Mouse (Mus musculus) neural tube, embryonic 15.5 days (tissue): ENCODE results near the gene Ptprq. TPM values are rescaled to one million over a fixed set of nuclear protein-coding genes. Genes with fewer than 3 reads are reported as not detected.

ENCODE experiments used
- ATAC-seq: fragments of 200-750 bp; cut with Nextera tagmentation; 2 replicates; pipeline ENCODE4 v1.8.0; 2017; ENCODE audit warnings: mild to moderate bottlenecking, moderate TSS enrichment, moderate library complexity; ENCODE audit not compliant: low FRiP score
- H3K27ac ChIP-seq: fragments of 300-500 bp; sonication (generic); replicated peaks from 2 replicates; pipeline ENCODE4 v1.5.1; 2015; ENCODE audit warnings: mild to moderate bottlenecking, inconsistent platforms
- H3K27me3 ChIP-seq: fragments of 300-500 bp; sonication (generic); replicated peaks from 2 replicates; pipeline ENCODE4 v1.6.1; 2015; ENCODE audit warnings: inconsistent platforms
- H3K36me3 ChIP-seq: fragments of 300-500 bp; sonication (generic); 2 replicates; pipeline ENCODE4 v1.6.1; 2015; ENCODE audit warnings: inconsistent platforms
- H3K4me1 ChIP-seq: fragments of 300-500 bp; sonication (generic); 2 replicates; pipeline ENCODE4 v1.6.1; 2015; ENCODE audit warnings: inconsistent platforms
- H3K4me2 ChIP-seq: fragments of 300-500 bp; sonication (generic); 2 replicates; pipeline ENCODE4 v1.6.1; 2015; ENCODE audit warnings: inconsistent platforms, mild to moderate bottlenecking, moderate library complexity
- H3K4me3 ChIP-seq: fragments of 300-500 bp; sonication (generic); replicated peaks from 2 replicates; pipeline ENCODE4 v1.5.1; 2015; ENCODE audit warnings: mild to moderate bottlenecking, inconsistent platforms
- H3K9ac ChIP-seq: fragments of 300-500 bp; sonication (generic); replicated peaks from 2 replicates; pipeline ENCODE4 v1.6.1; 2015; ENCODE audit warnings: mild to moderate bottlenecking, inconsistent platforms
- H3K9me3 ChIP-seq: fragments of 300-500 bp; sonication (generic); replicated peaks from 2 replicates; pipeline ENCODE4 v1.6.1; 2016; ENCODE audit warnings: inconsistent platforms
- WGBS: fragments of 180-500 bp; shearing (Covaris S2); methylation state at CpG from one replicate; pipeline ENCODE4 v1.1.7; 2015; ENCODE audit warnings: mixed read lengths; 5-methylcytosine and 5-hydroxymethylcytosine counted together
- polyA plus RNA-seq: library from polyadenylated mRNA; unstranded; fragments of >200 nt; fragmentation: Nextera tagmentation; extraction: Ambion mirVana; gene quantifications from 2 replicates; pipeline ENCODE4 v1.2.1, GENCODE M21; 2015

Gene Ptprq
- polyA plus RNA-seq, 1 experiment from 2014 or later: 0.15 TPM

GRCm38 (mm10) chr10:107626648-107627047 lies 93.2 kb downstream of the Ptprq start:
- Histone ChIP-seq H3K4me1 (no peaks in the 10 kb centered on the region), H3K4me2 (no peak overlapping the region), H3K36me3 (no peaks in the 10 kb centered on the region), H3K27me3 (no peaks in the 10 kb centered on the region), H3K27ac (no peak overlapping the region), H3K9me3 (no peaks in the 10 kb centered on the region), H3K9ac (no peak overlapping the region), H3K4me3 (no peak overlapping the region)
- 88% methylated on average over 1 of the region's 1 CpGs for WGBS
- no peak for ATAC-seq

- no peaks in the 10 kb centered on the region for H3K4me1 ChIP-seq
- no peak overlapping the region for H3K27ac ChIP-seq
- H3K27me3 ChIP-seq: no peaks in the 10 kb centered on the region
- no peaks in the 10 kb centered on the region for H3K9me3 ChIP-seq
- H3K9ac ChIP-seq: no peak overlapping the region
- WGBS: 85% methylated on average over 4 of the region's 4 CpGs
- H3K4me2 ChIP-seq: no peak overlapping the region
- ATAC-seq: no peak
- no peaks in the 10 kb centered on the region for H3K36me3 ChIP-seq
- H3K4me3 ChIP-seq: no peak overlapping the region
Observed at GRCm38 (mm10) chr10:107624211-107624610, 95.6 kb downstream of the Ptprq start.

- ATAC-seq: no peak
- Histone ChIP-seq H3K36me3 (no peaks in the 10 kb centered on the region), H3K4me3 (no peak overlapping the region), H3K9me3 (no peaks in the 10 kb centered on the region), H3K4me2 (no peak overlapping the region), H3K4me1 (no peaks in the 10 kb centered on the region), H3K9ac (no peak overlapping the region), H3K27ac (no peak overlapping the region), H3K27me3 (no peaks in the 10 kb centered on the region)
- 89% methylated on average over 2 of the region's 2 CpGs for WGBS
Observed at GRCm38 (mm10) chr10:107615460-107615859, 104.4 kb downstream of the Ptprq start.

GRCm38 (mm10) chr10:107601371-107601770 lies 118.5 kb downstream of the Ptprq start:
- no peak for ATAC-seq
- no peaks in the 10 kb centered on the region for H3K9me3 ChIP-seq
- H3K36me3 ChIP-seq: no peaks in the 10 kb centered on the region
- H3K4me2 ChIP-seq: no peak overlapping the region
- WGBS: 82% methylated on average over 6 of the region's 6 CpGs
- H3K27me3 ChIP-seq: no peaks in the 10 kb centered on the region
- no peak overlapping the region for H3K27ac ChIP-seq
- H3K4me3 ChIP-seq: no peak overlapping the region
- H3K4me1 ChIP-seq: no peaks in the 10 kb centered on the region
- H3K9ac ChIP-seq: no peak overlapping the region

- Histone ChIP-seq H3K27ac (no peak overlapping the region), H3K4me1 (no peaks in the 10 kb centered on the region), H3K36me3 (no peaks in the 10 kb centered on the region), H3K9me3 (no peaks in the 10 kb centered on the region), H3K27me3 (no peaks in the 10 kb centered on the region), H3K4me3 (no peak overlapping the region), H3K4me2 (no peak overlapping the region), H3K9ac (no peak overlapping the region)
- ATAC-seq: no peak
- 80% methylated on average over 5 of the region's 5 CpGs for WGBS
Observed at GRCm38 (mm10) chr10:107583360-107583759, 136.5 kb downstream of the Ptprq start.

- 41% methylated on average over 3 of the region's 3 CpGs for WGBS
- Histone ChIP-seq H3K9me3 (no peaks in the 10 kb centered on the region), H3K4me2 (no peak overlapping the region), H3K9ac (no peak overlapping the region), H3K36me3 (no peaks in the 10 kb centered on the region), H3K27me3 (no peaks in the 10 kb centered on the region), H3K4me1 (no peaks in the 10 kb centered on the region), H3K27ac (no peak overlapping the region), H3K4me3 (no peak overlapping the region)
- no peak for ATAC-seq
Observed at GRCm38 (mm10) chr10:107569044-107569443, 150.8 kb downstream of the Ptprq start.

GRCm38 (mm10) chr10:107568261-107568660 lies 151.6 kb downstream of the Ptprq start:
- H3K36me3 ChIP-seq: no peaks in the 10 kb centered on the region
- H3K4me2 ChIP-seq: no peak overlapping the region
- whole genome bisulfite sequencing: 88% methylated on average over 4 of the region's 4 CpGs
- no peaks in the 10 kb centered on the region for H3K9me3 ChIP-seq
- no peak for ATAC-seq
- no peak overlapping the region for H3K27ac ChIP-seq
- no peaks in the 10 kb centered on the region for H3K4me1 ChIP-seq
- no peak overlapping the region for H3K4me3 ChIP-seq
- no peak overlapping the region for H3K9ac ChIP-seq
- H3K27me3 ChIP-seq: no peaks in the 10 kb centered on the region

- Histone ChIP-seq H3K9ac (no peak overlapping the region), H3K4me1 (no peaks in the 10 kb centered on the region), H3K4me3 (no peak overlapping the region), H3K4me2 (no peak overlapping the region), H3K27ac (no peak overlapping the region), H3K36me3 (no peaks in the 10 kb centered on the region), H3K27me3 (no peaks in the 10 kb centered on the region), H3K9me3 (no peaks in the 10 kb centered on the region)
- 29% methylated on average over 13 of the region's 13 CpGs for WGBS
- no peak for ATAC-seq
Observed at GRCm38 (mm10) chr10:107562875-107563274, 157.0 kb downstream of the Ptprq start.

- no peak overlapping the region for H3K27ac ChIP-seq
- H3K36me3 ChIP-seq: no peaks in the 10 kb centered on the region
- no peak overlapping the region for H3K4me2 ChIP-seq
- no peak for ATAC-seq
- no peaks in the 10 kb centered on the region for H3K27me3 ChIP-seq
- H3K4me1 ChIP-seq: no peaks in the 10 kb centered on the region
- H3K9ac ChIP-seq: no peak overlapping the region
- no peaks in the 10 kb centered on the region for H3K9me3 ChIP-seq
- no peak overlapping the region for H3K4me3 ChIP-seq
Observed at GRCm38 (mm10) chr10:107560881-107561280, 159.0 kb downstream of the Ptprq start.

- Histone ChIP-seq H3K4me1 (no peaks in the 10 kb centered on the region), H3K36me3 (no peaks in the 10 kb centered on the region), H3K27me3 (no peaks in the 10 kb centered on the region), H3K9me3 (no peaks in the 10 kb centered on the region), H3K27ac (no peak overlapping the region), H3K4me2 (no peak overlapping the region), H3K9ac (no peak overlapping the region), H3K4me3 (no peak overlapping the region)
- 28% methylated on average over 1 of the region's 1 CpGs for WGBS
- ATAC-seq: no peak
Observed at GRCm38 (mm10) chr10:107543026-107543425, 176.8 kb downstream of the Ptprq start.

- H3K9me3 ChIP-seq: no peaks in the 10 kb centered on the region
- no peaks in the 10 kb centered on the region for H3K4me1 ChIP-seq
- H3K4me3 ChIP-seq: no peak overlapping the region
- no peak overlapping the region for H3K4me2 ChIP-seq
- H3K36me3 ChIP-seq: no peaks in the 10 kb centered on the region
- no peak for ATAC-seq
- 93% methylated on average over 1 of the region's 1 CpGs for WGBS
- no peak overlapping the region for H3K9ac ChIP-seq
- no peak overlapping the region for H3K27ac ChIP-seq
- H3K27me3 ChIP-seq: no peaks in the 10 kb centered on the region
Observed at GRCm38 (mm10) chr10:107528758-107529157, 191.1 kb downstream of the Ptprq start.

GRCm38 (mm10) chr10:107519216-107519615 lies 200.6 kb downstream of the Ptprq start:
- no peaks in the 10 kb centered on the region for H3K9me3 ChIP-seq
- no peak overlapping the region for H3K9ac ChIP-seq
- 87% methylated on average over 5 of the region's 5 CpGs for WGBS
- no peaks in the 10 kb centered on the region for H3K4me1 ChIP-seq
- no peaks in the 10 kb centered on the region for H3K27me3 ChIP-seq
- ATAC-seq: no peak
- H3K4me3 ChIP-seq: no peak overlapping the region
- H3K27ac ChIP-seq: no peak overlapping the region
- no peak overlapping the region for H3K4me2 ChIP-seq
- no peaks in the 10 kb centered on the region for H3K36me3 ChIP-seq

GRCm38 (mm10) chr10:107516641-107517040 lies 203.2 kb downstream of the Ptprq start:
- H3K9me3 ChIP-seq: no peaks in the 10 kb centered on the region
- no peak overlapping the region for H3K4me2 ChIP-seq
- H3K4me1 ChIP-seq: no peaks in the 10 kb centered on the region
- no peak for ATAC-seq
- WGBS: 75% methylated on average over 7 of the region's 7 CpGs
- no peaks in the 10 kb centered on the region for H3K27me3 ChIP-seq
- no peak overlapping the region for H3K9ac ChIP-seq
- no peaks in the 10 kb centered on the region for H3K36me3 ChIP-seq
- H3K4me3 ChIP-seq: no peak overlapping the region
- H3K27ac ChIP-seq: no peak overlapping the region
